Mouse (Mus musculus) heart, embryonic 12.5 days (tissue): Measurements from ENCODE around the gene Gys2. TPM values are rescaled to one million over a fixed set of nuclear protein-coding genes. Genes with fewer than 3 reads are reported as not detected.

Experiments
- polyA plus RNA-seq: library from polyadenylated mRNA; unstranded; fragments of >200 nt; fragmentation: Nextera tagmentation; extraction: Ambion mirVana; gene quantifications from 2 replicates; pipeline ENCODE4 v1.2.1, GENCODE M21; 2016

The Gys2 gene
- polyA plus RNA-seq, 1 experiment from 2014 or later, result 0.40 TPM

Other genes starting within 250 kb of the Gys2 start
- not detected in 2 replicates for gene Iapp, start 174.7 kb downstream of the Gys2 start, polyA plus RNA-seq
- gene Slco1a5, start 150.1 kb downstream of the Gys2 start, polyA plus RNA-seq, result not detected in 2 replicates
- 14.7 and 15.7 TPM in 2 replicates for gene Pyroxd1, start 127.5 kb downstream of the Gys2 start, polyA plus RNA-seq
- gene Recql, start 86.0 kb downstream of the Gys2 start, polyA plus RNA-seq, result 24.0 and 24.1 TPM in 2 replicates
- 89.9 and 91.5 TPM in 2 replicates for gene Golt1b, start 85.9 kb downstream of the Gys2 start, polyA plus RNA-seq
- 0.64 and 0.71 TPM in 2 replicates for gene Spx, start 59.7 kb downstream of the Gys2 start, polyA plus RNA-seq
- 777 and 782 TPM in 2 replicates for gene Ldhb, start 34.8 kb upstream of the Gys2 start, polyA plus RNA-seq
- 2.5 TPM in 2 replicates for gene Kcnj8, start 98.5 kb upstream of the Gys2 start, polyA plus RNA-seq
- 22.7 and 24.3 TPM in 2 replicates for gene Abcc9, start 229.2 kb upstream of the Gys2 start, polyA plus RNA-seq